Mouse (Mus musculus): ENCODE results near the gene Clec10a. TPM values are rescaled to one million over a fixed set of nuclear protein-coding genes. Genes with fewer than 3 reads are reported as not detected.

The Clec10a gene
- polyA plus RNA-seq, 1 experiment from 2014 or later, result not detected

GRCm38 (mm10) chr11:70211972-70212371, 56.0 kb downstream of the Clec10a start:
- peaks cover 12% of the 10 kb centered on the region for H3K4me1 ChIP-seq (ENCODE audit: control insufficient read depth, insufficient read depth, low read length)
- no peaks in the 10 kb centered on the region for H3K36me3 ChIP-seq (ENCODE audit: control insufficient read depth, insufficient read depth, low read length)
- H3K4me2 ChIP-seq (ENCODE audit: low read depth, low read length), result no peak overlapping the region
- no peak for ATAC-seq (ENCODE audit: low read depth)
- H3K27me3 ChIP-seq (ENCODE audit: control insufficient read depth, insufficient read depth, low read length), result peaks cover 33% of the 10 kb centered on the region
- H3K9me3 ChIP-seq (ENCODE audit: control insufficient read depth, low read length), result no peaks in the 10 kb centered on the region
- WGBS, result 74% methylated on average over 6 of the region's 6 CpGs
- H3K27ac ChIP-seq (ENCODE audit: low read depth, low read length), result no peak overlapping the region
- H3K9ac ChIP-seq (replicated peaks; ENCODE audit: low read depth, low read length), result no peak overlapping the region
- no peak overlapping the region for H3K4me3 ChIP-seq (ENCODE audit: low read depth, low read length)

- peaks cover 34% of the 10 kb centered on the region for H3K27me3 ChIP-seq (ENCODE audit: control insufficient read depth, insufficient read depth, low read length)
- peak within 1 kb of the TSS; percentile 63 for H3K4me2 ChIP-seq (ENCODE audit: low read depth, low read length)
- H3K27ac ChIP-seq (ENCODE audit: low read depth, low read length), result no peak within 1 kb of the TSS
- ATAC-seq (ENCODE audit: low read depth), result no peak
- H3K4me3 ChIP-seq (ENCODE audit: low read depth, low read length), result peak within 1 kb of the TSS; percentile 32
- no peaks in the 10 kb centered on the region for H3K9me3 ChIP-seq (ENCODE audit: control insufficient read depth, low read length)
- H3K36me3 ChIP-seq (ENCODE audit: control insufficient read depth, insufficient read depth, low read length), result no peaks in the 10 kb centered on the region
- H3K9ac ChIP-seq (replicated peaks; ENCODE audit: low read depth, low read length), result peak within 1 kb of the TSS; percentile 41; the same call in 1 of the 2 replicates
- H3K4me1 ChIP-seq (ENCODE audit: control insufficient read depth, insufficient read depth, low read length), result peaks cover 12% of the 10 kb centered on the region
- 64% methylated on average over 6 of the region's 6 CpGs for WGBS
Observed at GRCm38 (mm10) chr11:70212423-70212822, 56.4 kb downstream of the Clec10a start, which contains the start of gene Slc16a11. Slc16a11 (plus strand) TSS chr11:70212752.

- Histone ChIP-seq H3K27ac (ENCODE audit: low read depth, low read length) (no peak overlapping the region), H3K4me1 (ENCODE audit: control insufficient read depth, insufficient read depth, low read length) (peaks cover 12% of the 10 kb centered on the region), H3K27me3 (ENCODE audit: control insufficient read depth, insufficient read depth, low read length) (peaks cover 34% of the 10 kb centered on the region), H3K9me3 (ENCODE audit: control insufficient read depth, low read length) (no peaks in the 10 kb centered on the region), H3K4me2 (ENCODE audit: low read depth, low read length) (no peak overlapping the region), H3K4me3 (ENCODE audit: low read depth, low read length) (no peak overlapping the region), H3K9ac (replicated peaks; ENCODE audit: low read depth, low read length) (no peak overlapping the region), H3K36me3 (ENCODE audit: control insufficient read depth, insufficient read depth, low read length) (no peaks in the 10 kb centered on the region)
- WGBS, result 12% methylated on average over 9 of the region's 9 CpGs
- ATAC-seq (ENCODE audit: low read depth), result no peak
Observed at GRCm38 (mm10) chr11:70212896-70213295, 56.9 kb downstream of the Clec10a start.

DNA sequence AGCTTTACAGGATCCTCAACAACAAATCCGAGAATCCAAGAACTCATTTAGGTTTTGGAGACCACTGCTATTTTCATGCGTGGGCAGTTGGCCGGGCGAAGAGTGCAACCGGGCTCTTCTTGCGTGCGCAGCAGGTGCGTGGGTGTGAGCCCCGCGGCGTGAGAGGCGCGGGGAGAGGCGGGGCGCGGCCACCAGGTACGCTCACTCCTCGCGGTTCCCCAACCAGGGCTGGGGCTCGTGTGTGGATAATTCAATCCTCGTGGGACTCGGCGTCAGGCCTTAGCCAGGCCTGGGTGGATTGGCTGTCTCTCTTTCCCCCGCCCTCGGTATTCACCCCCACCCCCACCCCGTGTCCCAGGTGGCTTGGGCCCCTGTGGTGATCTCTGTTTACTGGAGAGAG, 57.7 kb downstream of the Clec10a start:
- peak overlapping the region; percentile 63 for H3K4me2 ChIP-seq (ENCODE audit: low read depth, low read length)
- peaks cover 34% of the 10 kb centered on the region for H3K27me3 ChIP-seq (ENCODE audit: control insufficient read depth, insufficient read depth, low read length)
- no peaks in the 10 kb centered on the region for H3K36me3 ChIP-seq (ENCODE audit: control insufficient read depth, insufficient read depth, low read length)
- H3K4me1 ChIP-seq (ENCODE audit: control insufficient read depth, insufficient read depth, low read length), result peaks cover 17% of the 10 kb centered on the region
- 6% methylated on average over 26 of the region's 26 CpGs for WGBS
- peak overlapping the region; percentile 41 for H3K9ac ChIP-seq (replicated peaks; ENCODE audit: low read depth, low read length)
- H3K9me3 ChIP-seq (ENCODE audit: control insufficient read depth, low read length), result no peaks in the 10 kb centered on the region
- ATAC-seq (ENCODE audit: low read depth), result peak; percentile 55; the same call in 1 of the 2 replicates
- H3K27ac ChIP-seq (ENCODE audit: low read depth, low read length), result no peak overlapping the region
- peak overlapping the region; percentile 32 for H3K4me3 ChIP-seq (ENCODE audit: low read depth, low read length)

DNA sequence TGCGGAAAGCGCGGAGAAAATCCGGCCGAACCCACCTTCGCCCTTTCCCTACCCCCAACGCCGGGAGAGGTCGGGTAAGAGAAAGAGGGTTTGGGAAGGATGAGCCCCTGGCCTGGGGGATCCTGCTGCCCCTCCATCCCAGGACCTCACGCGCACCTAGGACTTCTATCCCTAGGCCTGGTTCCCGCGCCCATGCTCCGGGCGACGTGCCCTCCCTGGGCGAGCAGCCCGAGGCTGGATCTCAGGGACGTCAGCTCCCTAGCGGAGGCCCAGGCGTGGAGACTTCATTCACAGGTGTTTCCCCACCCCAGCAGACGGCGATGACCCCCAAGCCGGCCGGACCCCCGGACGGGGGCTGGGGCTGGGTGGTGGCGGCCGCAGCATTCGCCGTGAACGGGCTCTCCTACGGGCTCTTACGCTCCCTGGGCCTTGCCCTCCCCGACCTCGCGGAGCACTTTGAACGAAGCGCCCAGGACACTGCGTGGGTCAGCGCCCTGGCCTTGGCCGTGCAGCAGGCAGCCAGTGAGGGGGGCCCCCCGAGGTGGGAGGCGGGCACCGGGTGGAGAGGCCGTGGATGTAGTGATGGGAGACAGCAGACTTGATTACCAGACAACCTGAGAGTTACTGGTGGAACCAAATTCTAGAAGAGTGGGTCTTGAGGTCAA, 58.3 kb downstream of the Clec10a start:
- H3K36me3 ChIP-seq (ENCODE audit: control insufficient read depth, insufficient read depth, low read length), result no peaks in the 10 kb centered on the region
- under 1% methylated on average over 44 of the region's 46 CpGs for WGBS
- H3K9me3 ChIP-seq (ENCODE audit: control insufficient read depth, low read length), result no peaks in the 10 kb centered on the region
- H3K27ac ChIP-seq (ENCODE audit: low read depth, low read length), result no peak overlapping the region
- peaks cover 34% of the 10 kb centered on the region for H3K27me3 ChIP-seq (ENCODE audit: control insufficient read depth, insufficient read depth, low read length)
- H3K4me3 ChIP-seq (ENCODE audit: low read depth, low read length), result peak overlapping the region; percentile 32
- peak overlapping the region; percentile 63 for H3K4me2 ChIP-seq (ENCODE audit: low read depth, low read length)
- peak overlapping the region; percentile 41 for H3K9ac ChIP-seq (replicated peaks; ENCODE audit: low read depth, low read length)
- peak; percentile 68 for ATAC-seq (ENCODE audit: low read depth)
- H3K4me1 ChIP-seq (ENCODE audit: control insufficient read depth, insufficient read depth, low read length), result peaks cover 23% of the 10 kb centered on the region

DNA sequence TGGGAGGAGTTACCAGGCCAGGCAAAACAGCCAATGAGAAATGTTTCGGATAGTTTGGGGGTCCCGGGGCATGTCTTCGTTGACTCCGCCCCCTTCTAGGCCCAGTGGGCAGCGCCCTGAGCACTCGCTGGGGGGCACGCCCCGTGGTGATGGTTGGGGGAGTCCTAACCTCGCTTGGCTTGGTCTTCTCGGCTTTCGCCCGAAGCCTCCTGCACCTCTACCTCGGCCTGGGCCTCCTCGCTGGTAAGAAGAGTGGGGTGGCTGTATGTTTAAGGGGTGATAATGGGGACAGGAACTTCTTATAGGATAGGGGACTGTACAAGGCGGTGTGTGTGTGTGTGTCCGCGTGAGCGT, 58.8 kb downstream of the Clec10a start:
- Histone ChIP-seq H3K4me1 (ENCODE audit: control insufficient read depth, insufficient read depth, low read length) (peaks cover 26% of the 10 kb centered on the region), H3K4me2 (ENCODE audit: low read depth, low read length) (peak overlapping the region; percentile 63; the same call in 1 of the 2 replicates), H3K27me3 (ENCODE audit: control insufficient read depth, insufficient read depth, low read length) (peaks cover 34% of the 10 kb centered on the region), H3K36me3 (ENCODE audit: control insufficient read depth, insufficient read depth, low read length) (no peaks in the 10 kb centered on the region), H3K9ac (replicated peaks; ENCODE audit: low read depth, low read length) (no peak overlapping the region), H3K27ac (ENCODE audit: low read depth, low read length) (no peak overlapping the region), H3K9me3 (ENCODE audit: control insufficient read depth, low read length) (no peaks in the 10 kb centered on the region), H3K4me3 (ENCODE audit: low read depth, low read length) (peak overlapping the region; percentile 32; the same call in 1 of the 2 replicates)
- ATAC-seq (ENCODE audit: low read depth), result no peak
- WGBS, result 4% methylated on average over 18 of the region's 18 CpGs

GRCm38 (mm10) chr11:70215301-70215700, 59.3 kb downstream of the Clec10a start:
- Histone ChIP-seq H3K9ac (replicated peaks; ENCODE audit: low read depth, low read length) (no peak overlapping the region), H3K27me3 (ENCODE audit: control insufficient read depth, insufficient read depth, low read length) (peaks cover 34% of the 10 kb centered on the region), H3K27ac (ENCODE audit: low read depth, low read length) (no peak overlapping the region), H3K9me3 (ENCODE audit: control insufficient read depth, low read length) (no peaks in the 10 kb centered on the region), H3K4me3 (ENCODE audit: low read depth, low read length) (no peak overlapping the region), H3K4me1 (ENCODE audit: control insufficient read depth, insufficient read depth, low read length) (peaks cover 29% of the 10 kb centered on the region), H3K4me2 (ENCODE audit: low read depth, low read length) (no peak overlapping the region), H3K36me3 (ENCODE audit: control insufficient read depth, insufficient read depth, low read length) (no peaks in the 10 kb centered on the region)
- ATAC-seq (ENCODE audit: low read depth), result no peak
- WGBS, result 11% methylated on average over 22 of the region's 22 CpGs

DNA sequence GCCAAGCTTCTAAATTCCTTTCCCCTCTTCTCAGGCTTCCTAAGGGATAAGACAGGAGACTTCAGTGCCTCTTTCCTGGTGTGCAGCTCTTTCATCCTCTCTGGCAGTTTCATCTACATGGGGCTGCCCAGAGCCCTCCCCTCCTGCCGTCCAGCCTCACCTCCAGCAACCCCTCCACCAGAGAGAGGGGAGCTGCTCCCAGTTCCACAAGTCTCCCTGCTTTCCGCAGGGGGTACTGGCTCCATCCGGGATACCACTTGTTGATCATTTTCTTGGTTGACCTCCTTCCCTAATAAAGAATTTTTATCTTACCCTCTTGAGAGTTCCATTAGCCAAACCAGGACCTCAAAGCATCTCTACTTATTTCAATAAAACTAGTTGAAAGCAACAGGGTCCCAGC, 60.1 kb downstream of the Clec10a start:
- peaks cover 29% of the 10 kb centered on the region for H3K4me1 ChIP-seq (ENCODE audit: control insufficient read depth, insufficient read depth, low read length)

GRCm38 (mm10) chr11:70218039-70218438, 62.0 kb downstream of the Clec10a start:
- WGBS, result 98% methylated on average over 4 of the region's 4 CpGs
- H3K27me3 ChIP-seq (ENCODE audit: control insufficient read depth, insufficient read depth, low read length), result peaks cover 32% of the 10 kb centered on the region
- no peak overlapping the region for H3K4me2 ChIP-seq (ENCODE audit: low read depth, low read length)
- no peak for ATAC-seq (ENCODE audit: low read depth)
- H3K27ac ChIP-seq (ENCODE audit: low read depth, low read length), result no peak overlapping the region
- H3K4me1 ChIP-seq (ENCODE audit: control insufficient read depth, insufficient read depth, low read length), result peaks cover 35% of the 10 kb centered on the region
- H3K36me3 ChIP-seq (ENCODE audit: control insufficient read depth, insufficient read depth, low read length), result no peaks in the 10 kb centered on the region
- no peak overlapping the region for H3K4me3 ChIP-seq (ENCODE audit: low read depth, low read length)
- H3K9me3 ChIP-seq (ENCODE audit: control insufficient read depth, low read length), result no peaks in the 10 kb centered on the region
- no peak overlapping the region for H3K9ac ChIP-seq (replicated peaks; ENCODE audit: low read depth, low read length)

More for the DNA sequence above, 60.1 kb downstream of the Clec10a start:
- Histone ChIP-seq H3K9ac (replicated peaks; ENCODE audit: low read depth, low read length) (no peak overlapping the region), H3K4me2 (ENCODE audit: low read depth, low read length) (no peak overlapping the region), H3K4me3 (ENCODE audit: low read depth, low read length) (no peak overlapping the region), H3K9me3 (ENCODE audit: control insufficient read depth, low read length) (no peaks in the 10 kb centered on the region), H3K27ac (ENCODE audit: low read depth, low read length) (no peak overlapping the region), H3K36me3 (ENCODE audit: control insufficient read depth, insufficient read depth, low read length) (no peaks in the 10 kb centered on the region), H3K27me3 (ENCODE audit: control insufficient read depth, insufficient read depth, low read length) (peaks cover 34% of the 10 kb centered on the region)
- no peak for ATAC-seq (ENCODE audit: low read depth)
- 41% methylated on average over 3 of the region's 3 CpGs for WGBS

Measured in neural tube, embryonic 14.5 days (tissue).